Mouse (Mus musculus): ENCODE data around the gene Myoz2.

- TF ChIP-seq HCFC1 (IDR thresholded peaks at IDR 0.05; ENCODE audit: borderline replicate concordance, insufficient read depth, low read length) = no peak
- TF ChIP-seq MAFK (IDR thresholded peaks at IDR 0.05; ENCODE audit: insufficient read depth, low read depth, low read length) = no peak
- TF ChIP-seq CHD2 (IDR thresholded peaks at IDR 0.05; ENCODE audit: low read depth, low read length) = no peak
- TF ChIP-seq ZNF384 (IDR thresholded peaks at IDR 0.05; ENCODE audit: low read depth, low read length) = no peak
Observed at GRCm38 (mm10) chr3:122996968-122997367, 37.8 kb downstream of the Myoz2 start.

Data from ES-E14 (cell line).